Mouse (Mus musculus) C2C12 (cell line): ENCODE results near the gene Btbd11. TPM values are rescaled to one million over a fixed set of nuclear protein-coding genes. Genes with fewer than 3 reads are reported as not detected.

Experiments
- H3K27me3 ChIP-seq: one replicate; pipeline ENCODE4 v1.6.1; 2011; ENCODE audit not compliant: control insufficient read depth, insufficient read depth, insufficient read length
- H3K36me3 ChIP-seq: one replicate; pipeline ENCODE4 v1.6.1; 2011; ENCODE audit not compliant: control insufficient read depth, insufficient read depth
- H3K4me3 ChIP-seq: one replicate; pipeline ENCODE4 v1.5.1; 2011; ENCODE audit warnings: mild to moderate bottlenecking, control low read depth; ENCODE audit not compliant: poor library complexity, insufficient read depth, severe bottlenecking
- H3K79me2 ChIP-seq: one replicate; pipeline ENCODE4 v1.6.1; 2011; ENCODE audit not compliant: control insufficient read depth, insufficient read depth
- H3K79me3 ChIP-seq: one replicate; pipeline ENCODE4 v1.6.1; 2011; ENCODE audit warnings: low read depth, control low read depth
- H3ac ChIP-seq: one replicate; pipeline ENCODE3; 2011; ENCODE audit warnings: low read depth; ENCODE audit not compliant: control insufficient read depth, insufficient read length
- CEBPB ChIP-seq: IDR thresholded peaks from one replicate; pipeline ENCODE4 v1.6.1; 2011; ENCODE audit warnings: low read depth, mild to moderate bottlenecking, control low read depth, moderate library complexity
- CTCF ChIP-seq: IDR thresholded peaks from one replicate; pipeline ENCODE4 v1.5.1; 2011; ENCODE audit not compliant: control insufficient read depth, insufficient read depth, insufficient read length
- FOSL1 ChIP-seq: IDR thresholded peaks from one replicate; pipeline ENCODE4 v1.8.0; 2011; ENCODE audit warnings: mild to moderate bottlenecking, low read length; ENCODE audit not compliant: poor library complexity, insufficient read depth, severe bottlenecking
- MAX ChIP-seq: IDR thresholded peaks from one replicate; pipeline ENCODE4 v1.6.1; 2011; ENCODE audit warnings: mild to moderate bottlenecking, control low read depth
- MYOD1 ChIP-seq: IDR thresholded peaks from one replicate; pipeline ENCODE4 v1.6.1; 2011; ENCODE audit warnings: low read depth; ENCODE audit not compliant: control insufficient read depth, insufficient read length
- MYOG ChIP-seq: IDR thresholded peaks from one replicate; pipeline ENCODE4 v1.6.1; 2011; ENCODE audit not compliant: control insufficient read depth, insufficient read length; ENCODE audit errors: extremely low read depth
- USF1 ChIP-seq: IDR thresholded peaks from one replicate; pipeline ENCODE4 v1.6.1; 2011; ENCODE audit warnings: low read depth, mild to moderate bottlenecking, control low read depth, moderate library complexity
- polyA plus RNA-seq: library from polyadenylated mRNA; unstranded; fragments of >200 nt; fragmentation: generic; extraction: Trizol; gene quantifications from one replicate; pipeline ENCODE4 v1.2.1, GENCODE M21; 2012; ENCODE audit warnings: missing spikeins

Btbd11 gene
- polyA plus RNA-seq, 1 experiment = 11.7 TPM

DNA sequence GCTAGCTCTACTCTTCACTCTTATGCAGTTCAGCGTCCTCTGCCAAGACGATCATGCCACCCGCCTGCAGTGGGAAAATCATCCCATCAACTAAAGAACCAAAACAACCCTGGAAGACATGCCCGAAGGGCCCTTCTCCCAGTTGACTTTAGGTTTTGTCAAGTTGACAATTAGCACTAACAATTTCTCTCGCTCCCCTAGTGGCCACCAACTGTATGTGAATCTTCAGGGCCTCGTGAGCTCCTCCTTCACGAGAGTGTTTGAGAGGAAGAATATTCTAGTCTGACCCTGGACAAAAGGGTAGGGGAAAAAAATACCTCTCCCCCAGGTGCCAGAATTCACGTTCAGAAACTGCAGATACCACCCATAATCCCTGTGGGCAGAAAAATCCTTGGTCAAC lies 168.6 kb downstream of the Btbd11 start:
- TF ChIP-seq MAX (no peak), FOSL1 (no peak), MYOG (no peak), CEBPB (no peak), MYOD1 (no peak), CTCF (no peak), USF1 (no peak)
- H3K79me2 ChIP-seq = no peaks in the 10 kb centered on the region
- H3K27me3 ChIP-seq = no peaks in the 10 kb centered on the region
- no peak overlapping the region for H3K4me3 ChIP-seq
- H3K79me3 ChIP-seq = no peaks in the 10 kb centered on the region
- no peak overlapping the region for H3ac ChIP-seq
- no peaks in the 10 kb centered on the region for H3K36me3 ChIP-seq

DNA sequence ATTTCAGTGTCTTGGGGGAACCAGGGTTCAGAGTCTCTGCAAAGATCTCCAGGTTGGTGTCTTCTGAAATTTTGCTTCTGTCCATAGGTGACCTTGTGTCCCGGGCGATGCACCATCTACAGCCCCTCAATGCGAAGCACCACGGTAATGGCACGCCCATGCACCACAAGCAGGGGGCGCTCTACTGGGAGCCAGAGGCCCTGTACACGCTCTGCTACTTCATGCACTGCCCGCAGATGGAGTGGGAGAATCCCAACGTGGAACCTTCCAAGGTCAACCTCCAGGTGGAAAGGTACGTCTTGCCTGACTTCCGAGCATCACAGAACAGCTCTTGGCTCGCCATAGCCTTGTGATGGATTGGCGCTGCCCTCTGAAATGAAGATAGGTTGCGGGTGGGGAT lies 174.8 kb downstream of the Btbd11 start:
- Histone ChIP-seq H3K79me3 (no peaks in the 10 kb centered on the region), H3K27me3 (no peaks in the 10 kb centered on the region), H3K79me2 (no peaks in the 10 kb centered on the region), H3ac (no peak overlapping the region), H3K36me3 (no peaks in the 10 kb centered on the region), H3K4me3 (no peak overlapping the region)
- no peak for TF ChIP-seq FOSL1
- no peak for TF ChIP-seq MYOG
- no peak for TF ChIP-seq USF1
- no peak for TF ChIP-seq CEBPB
- no peak for TF ChIP-seq MYOD1
- TF ChIP-seq MAX = no peak
- TF ChIP-seq CTCF = no peak

DNA sequence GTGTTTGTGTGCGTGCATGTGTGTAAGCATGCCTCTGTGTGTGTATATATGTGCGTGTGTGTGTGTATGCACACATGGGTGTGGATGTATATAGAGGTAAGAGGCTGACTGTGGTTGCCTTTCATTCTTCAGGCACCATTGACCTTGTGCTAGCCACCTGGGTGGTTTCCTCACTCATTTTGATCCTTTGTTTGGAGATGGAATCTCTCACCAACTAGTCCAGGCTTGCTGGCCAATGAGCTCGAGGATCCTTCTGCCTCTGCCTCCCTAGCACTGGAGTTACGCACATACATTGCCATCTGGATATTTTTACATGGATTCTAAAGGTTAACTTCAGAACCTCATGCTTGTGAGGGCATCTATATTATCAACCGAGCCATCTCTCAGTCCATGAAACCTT lies 184.8 kb downstream of the Btbd11 start:
- no peaks in the 10 kb centered on the region for H3K79me2 ChIP-seq
- H3K27me3 ChIP-seq = no peaks in the 10 kb centered on the region
- TF ChIP-seq USF1 (no peak), FOSL1 (no peak), CTCF (no peak), MYOD1 (no peak), MYOG (no peak), MAX (no peak), CEBPB (no peak)
- no peaks in the 10 kb centered on the region for H3K79me3 ChIP-seq
- H3K4me3 ChIP-seq = no peak overlapping the region
- no peaks in the 10 kb centered on the region for H3K36me3 ChIP-seq
- H3ac ChIP-seq = no peak overlapping the region

DNA sequence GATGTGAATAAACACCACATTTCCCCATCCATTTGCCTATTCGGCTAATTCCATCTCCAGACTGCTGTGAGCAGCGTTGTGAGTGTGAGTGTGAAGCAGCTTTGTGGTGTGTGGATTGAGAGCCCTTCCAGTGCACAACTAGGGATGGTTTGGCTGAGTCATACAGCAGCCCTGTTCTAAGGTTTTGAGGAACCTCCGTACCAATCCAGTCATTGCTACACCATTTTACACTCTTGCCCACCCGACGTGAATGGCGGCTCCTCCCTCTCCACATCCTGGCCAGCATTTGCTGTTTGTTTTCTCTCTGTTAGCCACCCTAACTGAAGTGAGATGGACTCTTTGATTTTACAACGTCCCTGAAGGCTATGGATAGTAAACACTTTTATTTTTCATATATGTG lies 186.0 kb downstream of the Btbd11 start:
- no peaks in the 10 kb centered on the region for H3K79me2 ChIP-seq
- no peaks in the 10 kb centered on the region for H3K36me3 ChIP-seq
- TF ChIP-seq MYOG = no peak
- TF ChIP-seq USF1 = no peak
- no peak for TF ChIP-seq CTCF
- TF ChIP-seq MYOD1 = no peak
- TF ChIP-seq CEBPB = no peak
- no peak for TF ChIP-seq FOSL1
- TF ChIP-seq MAX = no peak
- H3K79me3 ChIP-seq = no peaks in the 10 kb centered on the region
- H3K4me3 ChIP-seq = no peak overlapping the region
- H3ac ChIP-seq = no peak overlapping the region
- no peaks in the 10 kb centered on the region for H3K27me3 ChIP-seq

DNA sequence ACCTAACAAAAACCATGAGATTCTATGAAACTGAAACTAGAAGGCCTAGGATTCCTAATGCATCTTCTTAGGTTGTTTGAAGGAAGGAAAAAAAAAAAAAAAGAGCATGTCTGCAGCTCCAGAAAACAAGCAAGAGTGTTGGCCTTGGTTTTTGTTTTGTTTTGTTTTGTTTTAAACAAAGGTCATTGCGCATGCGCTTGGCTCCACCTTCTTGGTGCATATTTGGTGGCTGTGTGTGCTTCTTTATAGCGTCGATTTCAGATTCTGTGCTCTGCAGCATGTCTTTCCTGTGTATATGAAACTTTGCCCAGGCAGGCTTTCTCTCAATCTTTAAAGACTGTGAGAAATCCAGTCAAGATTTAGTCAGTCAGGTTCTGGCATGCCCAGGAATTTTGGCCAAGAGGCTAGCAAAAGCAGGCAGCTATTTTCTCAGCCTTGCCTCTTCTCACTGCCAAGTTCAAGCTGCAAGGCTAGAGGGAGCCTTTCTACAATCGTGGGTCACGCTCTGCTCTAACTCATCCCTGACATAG lies 191.3 kb downstream of the Btbd11 start:
- Histone ChIP-seq H3K79me3 (no peaks in the 10 kb centered on the region), H3K4me3 (no peak overlapping the region), H3K79me2 (no peaks in the 10 kb centered on the region), H3K36me3 (no peaks in the 10 kb centered on the region), H3ac (no peak overlapping the region), H3K27me3 (no peaks in the 10 kb centered on the region)
- no peak for TF ChIP-seq MAX
- no peak for TF ChIP-seq FOSL1
- no peak for TF ChIP-seq CTCF
